Mouse (Mus musculus): ENCODE data around the gene Syne1.

Syne1 gene

DNA sequence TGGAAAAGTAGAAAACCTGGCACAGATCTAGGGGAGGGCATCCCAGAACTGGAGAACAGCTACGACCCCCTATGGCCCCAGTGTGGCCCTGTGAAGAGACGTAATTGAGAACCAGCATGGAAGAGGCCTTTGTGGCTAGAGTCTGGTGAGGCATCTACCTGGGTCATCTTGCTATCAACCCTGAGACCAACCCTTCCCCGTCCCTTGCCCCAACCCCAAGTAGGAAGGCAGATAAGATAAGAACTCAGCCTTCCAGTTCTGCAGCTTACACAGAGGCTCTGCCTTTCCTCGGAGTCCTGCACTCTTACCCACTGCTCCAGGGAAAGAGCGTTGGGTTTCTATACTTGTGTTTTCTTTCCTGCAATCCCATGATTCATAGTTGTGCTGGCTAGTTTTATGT lies 385.8 kb downstream of the Syne1 start:
- DNase-seq (ENCODE audit: extremely low read depth, insufficient read length, low spot score): no peak

DNA sequence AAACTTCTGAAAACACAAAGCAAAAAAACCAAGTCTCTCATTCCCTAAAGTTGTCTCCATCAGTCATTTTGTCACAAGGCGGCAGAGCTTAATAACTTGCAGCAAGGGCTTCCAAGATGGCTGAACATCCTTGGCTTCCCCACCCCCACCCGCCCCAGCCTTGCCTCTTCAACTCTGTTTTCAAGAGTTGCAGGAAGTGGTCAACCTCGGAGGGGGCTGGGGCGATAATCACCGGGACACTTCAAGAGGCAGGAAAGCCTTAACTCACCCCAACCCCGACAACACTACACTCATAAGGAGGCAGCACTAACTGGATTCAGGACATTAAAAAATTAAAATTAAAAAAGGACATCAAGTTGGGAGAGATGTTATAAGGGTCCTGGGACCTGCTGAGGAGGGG lies 387.5 kb downstream of the Syne1 start:
- DNase-seq (ENCODE audit: extremely low read depth, insufficient read length, low spot score): no peak

DNA sequence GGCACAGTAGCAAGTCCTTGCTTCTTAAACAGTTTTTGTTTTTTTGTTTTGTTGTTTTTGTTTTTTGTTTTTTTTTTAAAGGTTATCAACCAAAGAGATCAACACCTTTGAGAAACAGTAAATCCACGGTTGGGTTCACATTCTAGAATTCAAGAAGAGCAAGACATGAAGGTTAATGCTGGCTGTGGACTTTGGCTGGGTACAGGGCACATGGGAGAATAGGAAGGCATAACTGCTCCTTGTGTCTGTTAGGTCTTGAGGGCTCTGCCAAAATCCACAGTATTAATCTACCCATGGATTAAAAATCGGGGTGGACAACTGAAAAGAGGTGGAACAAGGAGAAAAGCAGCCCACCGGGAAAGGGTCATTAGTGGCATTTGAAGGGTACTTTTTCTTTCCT lies 388.0 kb downstream of the Syne1 start:
- no peak for DNase-seq (ENCODE audit: extremely low read depth, insufficient read length, low spot score)

DNA sequence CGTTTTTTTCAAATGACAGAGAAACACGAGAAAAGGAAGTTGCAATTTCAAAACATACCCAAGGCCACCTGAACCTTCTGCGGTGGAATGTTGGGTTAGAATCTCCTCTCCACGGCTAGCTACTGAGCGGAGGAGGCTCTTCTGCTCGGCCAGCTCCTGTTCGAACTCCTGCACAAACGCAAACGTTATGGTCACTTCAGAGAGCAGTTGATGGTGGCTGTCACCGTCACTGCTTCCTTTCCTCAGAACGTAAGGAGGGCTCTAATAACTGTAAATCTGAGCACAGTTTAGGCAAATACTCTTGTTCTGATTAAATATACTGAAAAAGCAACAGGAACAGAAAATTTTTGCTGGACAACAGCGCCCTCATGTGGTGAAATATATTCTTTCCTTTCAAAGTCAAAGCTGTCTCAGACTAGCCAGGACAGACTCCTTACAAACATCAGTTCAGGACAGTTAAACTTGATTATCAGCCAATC lies 389.8 kb downstream of the Syne1 start:
- DNase-seq (ENCODE audit: extremely low read depth, insufficient read length, low spot score): peak; percentile 15

DNA sequence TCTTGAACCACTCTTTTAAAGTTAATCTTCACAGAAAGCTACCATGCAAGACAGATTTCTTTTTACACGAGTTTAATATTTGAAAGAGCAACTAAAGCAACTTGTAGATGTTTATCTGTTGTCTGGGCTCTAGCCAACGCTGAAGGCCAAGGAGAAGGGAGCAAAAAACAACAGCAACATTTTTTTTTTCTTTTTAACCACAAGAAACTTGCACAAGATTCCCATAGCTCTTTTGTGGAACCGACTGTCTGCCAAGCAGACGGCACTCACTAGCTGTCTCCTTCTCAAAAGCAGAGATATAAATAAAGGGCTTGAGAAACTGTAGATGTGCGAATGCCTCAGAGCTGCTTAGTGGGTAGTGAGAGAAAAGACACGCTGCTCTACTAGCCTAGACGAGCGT lies 391.6 kb downstream of the Syne1 start:
- DNase-seq (ENCODE audit: extremely low read depth, insufficient read length, low spot score): no peak

DNA sequence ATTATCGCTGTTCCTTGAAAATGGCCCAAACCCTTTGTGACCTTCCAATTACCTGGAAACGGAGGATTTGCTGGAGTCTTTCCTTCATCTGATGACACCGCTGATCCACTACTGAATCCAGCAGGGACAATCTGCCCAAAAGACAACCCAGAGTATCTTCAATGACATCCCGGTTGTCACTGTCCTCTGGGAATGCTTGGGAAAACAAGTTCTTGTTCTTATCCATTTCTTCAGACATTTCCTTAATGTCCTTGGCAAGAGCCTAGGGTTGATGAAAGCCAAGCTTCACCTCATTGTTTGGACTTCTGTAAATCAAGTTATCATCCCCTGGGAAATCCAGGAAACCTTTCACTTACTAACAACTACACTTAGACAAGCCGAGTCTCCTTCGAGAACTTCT lies 398.2 kb downstream of the Syne1 start:
- no peak for DNase-seq (ENCODE audit: extremely low read depth, insufficient read length, low spot score)

DNA sequence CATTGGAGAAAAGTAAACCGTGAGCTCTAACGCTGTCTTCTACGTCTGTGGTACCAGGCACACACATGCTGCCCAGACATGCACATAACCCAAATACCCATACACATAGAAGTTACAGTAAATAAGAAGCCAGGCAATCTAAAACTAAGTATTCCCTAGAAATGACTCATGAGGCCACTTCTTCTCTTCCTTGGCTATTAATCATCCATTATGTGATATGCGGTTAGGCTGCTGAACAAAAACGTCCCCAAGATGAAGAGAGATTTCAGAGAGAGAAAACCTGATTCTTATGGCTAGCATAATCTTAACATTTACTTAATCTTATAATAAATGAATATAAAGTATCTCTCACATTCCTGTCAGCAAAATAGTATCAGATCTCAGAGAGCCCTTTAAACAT lies 409.8 kb downstream of the Syne1 start:
- DNase-seq (ENCODE audit: extremely low read depth, insufficient read length, low spot score): no peak

DNA sequence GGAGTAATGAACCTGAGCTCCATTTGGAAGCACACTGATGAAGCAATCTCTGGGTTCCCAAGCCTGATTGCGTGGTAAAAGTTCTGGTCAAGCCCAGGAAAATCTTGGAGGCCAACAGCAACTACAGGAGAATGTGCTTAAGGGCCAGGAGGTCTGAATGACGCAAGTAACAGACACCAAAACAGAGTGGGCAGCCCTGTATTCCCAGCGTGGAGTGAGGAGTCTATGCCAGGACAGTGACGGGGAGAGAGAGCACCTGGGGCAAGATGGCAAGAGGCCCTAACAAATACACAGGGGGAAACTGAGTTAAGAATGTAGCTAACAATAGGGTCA lies 411.4 kb downstream of the Syne1 start:
- no peak for DNase-seq (ENCODE audit: extremely low read depth, insufficient read length, low spot score)

DNA sequence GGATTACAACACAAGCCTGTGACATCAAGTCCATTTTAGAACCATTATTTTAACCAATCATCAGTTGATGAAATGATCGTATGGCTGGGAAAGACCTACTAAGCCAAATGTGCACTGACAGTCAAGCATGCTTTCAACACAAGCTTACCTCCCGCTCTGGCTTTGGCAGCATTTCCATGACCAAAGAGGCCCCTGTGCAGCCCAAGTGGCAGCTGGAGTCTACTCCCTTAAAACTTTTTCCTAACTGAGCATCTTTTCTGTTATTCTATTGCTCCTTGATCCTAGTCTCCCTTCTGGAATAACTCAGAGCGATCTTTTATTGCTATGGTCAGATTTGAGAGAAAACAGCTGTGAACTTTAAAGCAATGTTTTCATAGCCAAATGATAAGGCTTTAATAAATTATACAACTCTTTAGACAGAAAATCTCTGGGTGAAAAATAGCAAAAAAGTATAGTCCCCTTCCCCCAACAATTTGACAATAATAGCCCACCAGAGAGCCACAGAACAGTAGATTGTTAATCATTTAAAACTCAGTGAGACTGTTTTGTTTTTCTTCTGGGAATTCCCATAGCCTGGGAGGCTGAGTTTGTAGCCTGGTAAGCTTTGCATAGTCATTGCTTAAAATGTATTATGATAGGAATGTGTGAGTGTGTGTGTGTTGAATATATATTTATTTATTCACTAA lies 411.9 kb downstream of the Syne1 start:
- no peak for DNase-seq (ENCODE audit: extremely low read depth, insufficient read length, low spot score)

DNA sequence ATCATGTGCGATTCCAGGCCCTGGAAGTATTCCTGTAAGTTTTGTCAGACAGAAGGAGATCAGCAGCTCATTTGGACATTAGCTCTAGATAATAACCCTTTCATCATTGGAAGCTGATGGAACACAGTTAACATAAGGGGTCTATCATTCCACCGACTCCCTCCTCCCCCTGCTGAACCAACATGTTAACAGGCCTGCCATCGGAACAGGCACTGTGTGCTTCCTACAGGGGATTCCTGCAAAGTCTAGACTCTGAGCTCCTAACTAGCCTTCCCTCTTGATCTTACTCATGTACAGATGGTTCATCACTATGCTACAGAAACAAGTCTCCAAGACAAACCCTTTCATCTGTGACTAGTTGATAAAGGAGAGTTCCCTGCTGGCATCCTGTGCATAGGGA lies 419.2 kb downstream of the Syne1 start:
- DNase-seq (ENCODE audit: extremely low read depth, insufficient read length, low spot score): no peak

DNA sequence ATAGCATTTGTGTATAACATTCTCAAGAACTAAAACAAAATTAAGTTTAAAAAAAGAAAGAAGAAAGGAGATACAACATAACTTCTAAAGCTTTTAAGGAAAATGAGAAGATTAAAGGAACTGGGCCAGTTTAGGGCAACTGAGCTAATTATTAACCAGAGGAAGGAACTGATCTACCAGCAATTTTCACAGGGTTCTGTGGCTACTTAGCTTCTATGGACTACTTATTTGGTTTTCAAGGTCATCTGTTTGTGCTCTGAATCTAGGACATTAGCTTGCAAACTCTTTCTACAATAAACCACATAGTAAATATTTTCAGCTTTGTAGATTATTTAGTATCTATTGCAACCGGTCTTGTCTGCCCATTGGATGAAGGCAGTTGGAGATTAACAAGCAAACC lies 420.8 kb downstream of the Syne1 start:
- no peak for DNase-seq (ENCODE audit: extremely low read depth, insufficient read length, low spot score)

DNA sequence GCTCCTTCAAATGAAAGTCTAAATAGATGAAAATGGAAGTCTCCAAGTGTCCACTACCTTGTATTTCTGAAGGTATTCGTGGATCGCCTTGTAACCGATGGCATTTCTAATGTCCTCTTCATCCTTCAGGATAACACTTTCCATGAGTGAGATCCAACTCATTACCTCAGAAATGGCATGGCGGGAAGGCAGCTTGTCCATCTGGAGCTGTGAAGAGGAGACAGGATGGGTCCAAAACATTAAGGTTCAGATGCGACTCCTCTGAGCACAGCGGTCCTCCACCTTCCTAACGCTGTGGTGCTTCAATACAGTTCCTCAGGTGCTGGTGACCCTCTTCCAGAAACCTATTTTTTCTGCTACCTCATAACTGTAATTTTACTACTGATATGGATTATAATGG lies 426.5 kb downstream of the Syne1 start:
- DNase-seq (ENCODE audit: extremely low read depth, insufficient read length, low spot score): no peak

DNA sequence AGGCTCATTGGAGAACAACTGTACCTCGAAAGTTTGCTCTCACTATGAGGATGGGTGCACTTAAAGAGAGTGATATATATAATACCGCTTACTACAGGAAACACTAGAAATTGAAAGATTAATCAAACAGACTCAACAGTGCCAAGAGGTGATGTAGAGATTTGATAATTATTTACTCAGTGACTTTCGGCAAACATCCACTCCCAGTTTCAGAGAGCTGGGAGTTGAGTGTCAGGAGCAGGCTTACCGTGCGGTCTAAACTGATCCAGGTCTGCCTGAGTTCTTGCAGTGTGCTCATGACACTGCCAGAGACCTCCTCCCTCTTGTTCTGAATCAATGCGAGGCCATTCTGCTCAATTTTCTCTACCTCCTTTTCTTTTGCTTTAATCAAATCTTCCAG lies 434.6 kb downstream of the Syne1 start:
- no peak for DNase-seq (ENCODE audit: extremely low read depth, insufficient read length, low spot score)

DNA sequence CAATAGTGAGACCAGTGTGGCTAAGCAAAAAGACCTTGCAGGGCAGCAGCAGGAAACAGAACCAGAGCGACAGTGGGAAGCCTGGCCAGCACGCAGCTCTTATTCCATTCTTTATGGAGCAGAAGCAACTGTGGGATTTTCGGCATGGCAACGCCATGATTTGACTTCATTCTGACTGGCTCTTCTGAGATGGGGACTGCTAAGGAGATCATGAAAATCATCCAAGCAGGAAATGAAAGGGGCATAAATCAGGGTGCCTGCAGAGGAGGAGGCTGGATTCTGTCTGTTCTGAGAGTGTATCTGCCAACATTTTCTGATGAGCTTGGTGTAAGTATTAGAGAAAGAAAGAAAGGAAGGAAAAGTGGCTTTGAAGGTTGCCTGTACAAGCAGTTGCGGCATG lies 435.1 kb downstream of the Syne1 start:
- no peak for DNase-seq (ENCODE audit: extremely low read depth, insufficient read length, low spot score)

DNA sequence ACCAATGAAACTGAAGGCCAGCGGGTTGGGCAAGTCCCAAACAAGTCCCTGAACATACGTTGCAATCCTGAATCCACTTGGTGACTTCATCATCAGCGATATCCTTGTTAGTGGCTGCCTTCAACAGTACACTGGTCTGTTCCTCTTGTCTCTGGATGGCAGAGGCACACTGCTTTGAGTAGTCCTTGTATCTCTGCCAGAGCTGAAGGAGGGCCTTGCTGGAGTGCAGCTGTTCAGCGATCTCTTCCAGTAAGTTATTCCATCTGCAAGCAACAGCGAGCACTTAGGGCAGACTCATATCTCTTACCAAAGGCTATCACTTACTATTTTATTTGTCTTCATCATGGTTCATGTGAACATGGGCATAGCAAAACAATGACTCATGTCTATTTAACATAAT lies 440.5 kb downstream of the Syne1 start:
- no peak for DNase-seq (ENCODE audit: extremely low read depth, insufficient read length, low spot score)

DNA sequence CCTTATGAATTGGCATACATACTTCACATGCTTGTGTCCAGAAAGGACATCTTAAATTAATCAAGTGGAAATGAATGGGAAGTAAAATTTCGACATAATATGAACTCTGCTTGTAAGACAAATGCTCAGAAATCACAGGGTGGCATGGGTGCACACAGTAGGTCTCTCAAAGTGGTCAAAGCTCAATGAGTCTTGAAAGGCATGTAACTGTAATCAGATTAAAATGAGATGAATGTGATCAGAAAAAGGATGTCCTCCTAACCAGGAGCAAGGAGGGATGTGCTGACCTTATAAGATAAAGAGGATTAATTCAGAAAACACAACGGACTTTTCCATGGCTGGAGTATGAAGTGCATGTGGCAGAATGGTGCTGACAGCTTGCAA lies 453.5 kb downstream of the Syne1 start:
- DNase-seq (ENCODE audit: extremely low read depth, insufficient read length, low spot score): no peak

DNA sequence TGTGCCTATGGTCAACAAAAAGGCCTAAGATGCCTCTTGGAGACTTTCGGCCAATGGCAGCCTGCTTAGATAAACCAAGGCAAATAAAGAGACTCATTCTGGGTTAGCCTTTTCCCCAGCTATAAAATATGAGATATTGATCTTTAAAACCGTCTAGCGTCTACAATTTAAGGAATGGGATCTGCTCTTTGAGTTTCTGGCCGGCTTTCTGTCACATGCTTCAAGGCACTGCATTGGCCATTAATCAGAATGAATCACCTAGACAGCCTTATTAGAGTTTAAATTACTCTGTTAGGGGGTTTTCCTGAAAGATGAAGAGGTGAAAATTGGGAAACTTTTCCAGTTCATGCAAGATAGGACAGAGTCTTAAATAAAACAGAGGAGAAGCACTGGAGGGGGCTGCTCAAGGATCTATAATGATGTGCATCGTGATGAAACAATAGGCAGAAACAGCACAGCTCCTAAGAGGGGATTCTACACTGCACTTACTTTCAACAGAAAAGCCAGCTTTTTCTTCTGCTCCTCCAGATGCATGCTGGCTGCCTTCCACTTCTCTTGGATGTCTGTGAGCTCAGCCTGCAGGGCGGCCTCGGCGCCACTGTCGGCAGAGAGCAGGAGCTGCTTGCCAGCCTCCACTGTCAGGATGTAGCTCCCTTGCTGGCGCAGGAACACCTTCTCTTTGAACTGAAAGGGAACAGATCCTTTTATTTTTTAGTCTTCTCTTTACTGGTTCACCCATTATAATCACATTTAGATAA lies 454.1 kb downstream of the Syne1 start:
- no peak for DNase-seq (ENCODE audit: extremely low read depth, insufficient read length, low spot score)

DNA sequence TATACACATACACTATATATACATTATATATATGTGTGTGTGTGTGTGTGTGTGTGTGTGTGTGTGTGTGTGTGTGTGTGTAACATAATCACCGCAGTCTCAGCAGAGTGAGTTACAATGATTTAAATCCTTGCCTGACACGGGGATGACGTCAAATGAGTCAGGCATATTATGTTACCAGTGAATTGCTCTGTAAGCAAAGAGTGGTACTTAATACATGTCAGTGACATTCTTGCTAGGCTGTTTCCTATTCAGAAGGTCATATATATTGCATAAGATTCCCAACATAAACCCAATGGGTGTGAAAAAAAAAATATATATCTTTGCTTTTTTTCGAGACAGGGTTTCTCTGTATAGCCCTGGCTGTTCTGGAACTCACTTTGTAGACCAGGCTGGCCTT lies 462.1 kb downstream of the Syne1 start:
- DNase-seq (ENCODE audit: extremely low read depth, insufficient read length, low spot score): no peak

DNA sequence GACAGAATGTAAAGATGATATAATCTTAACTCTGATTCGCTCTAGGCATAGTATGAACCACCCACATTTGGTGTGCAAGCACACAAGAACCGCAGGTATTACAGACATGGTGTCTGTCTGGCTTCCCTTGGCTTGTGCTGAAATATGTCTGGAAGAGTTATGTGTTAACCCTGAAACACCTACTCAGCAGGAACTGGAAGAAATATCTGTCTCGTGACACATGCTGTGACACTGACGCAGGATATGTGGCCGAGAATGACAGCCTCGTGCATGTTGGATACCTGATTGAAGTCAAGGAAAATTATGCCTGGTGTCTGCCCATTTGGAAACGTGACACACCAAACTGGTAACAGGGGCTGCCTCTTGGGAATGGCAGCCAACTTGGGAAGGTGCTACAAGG lies 463.9 kb downstream of the Syne1 start:
- DNase-seq (ENCODE audit: extremely low read depth, insufficient read length, low spot score): no peak

DNA sequence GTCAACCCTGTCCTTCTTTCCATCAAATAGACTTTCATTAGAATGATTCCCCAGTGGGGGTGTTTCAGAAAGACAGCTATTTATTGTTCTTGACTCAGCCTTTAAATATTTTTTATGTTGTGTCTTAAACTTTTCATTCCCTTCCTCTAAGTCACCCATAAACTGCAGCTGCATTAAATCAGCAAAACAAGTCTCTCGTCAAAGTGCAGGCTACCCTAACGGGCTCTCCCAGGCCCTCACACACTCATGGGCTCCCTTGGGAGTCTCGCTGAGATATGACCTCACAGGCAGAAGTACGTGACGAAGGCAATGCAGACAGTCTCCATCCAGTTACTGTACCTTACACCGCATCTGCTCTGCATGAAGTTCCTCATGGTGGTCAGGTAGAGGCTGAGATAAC lies 465.0 kb downstream of the Syne1 start:
- DNase-seq (ENCODE audit: extremely low read depth, insufficient read length, low spot score): no peak

DNA sequence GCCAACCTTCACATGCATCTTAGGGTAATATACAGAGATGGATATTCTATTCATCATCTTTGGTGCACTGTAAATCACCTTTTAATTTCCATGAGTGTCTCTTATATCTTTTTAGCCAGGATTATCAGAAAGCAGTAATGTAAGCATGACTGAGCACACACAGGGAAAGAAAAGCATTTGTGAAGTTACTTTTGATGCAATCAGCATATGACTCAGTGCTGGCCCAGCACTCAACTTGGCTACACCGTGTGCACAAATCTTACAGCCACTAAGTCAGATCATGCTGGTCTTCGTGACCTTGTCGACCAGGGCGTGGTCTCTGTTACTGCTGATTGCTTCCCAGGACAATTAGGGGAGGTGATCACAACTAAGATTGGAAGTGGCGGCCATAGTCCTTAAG lies 465.5 kb downstream of the Syne1 start:
- DNase-seq (ENCODE audit: extremely low read depth, insufficient read length, low spot score): no peak

DNA sequence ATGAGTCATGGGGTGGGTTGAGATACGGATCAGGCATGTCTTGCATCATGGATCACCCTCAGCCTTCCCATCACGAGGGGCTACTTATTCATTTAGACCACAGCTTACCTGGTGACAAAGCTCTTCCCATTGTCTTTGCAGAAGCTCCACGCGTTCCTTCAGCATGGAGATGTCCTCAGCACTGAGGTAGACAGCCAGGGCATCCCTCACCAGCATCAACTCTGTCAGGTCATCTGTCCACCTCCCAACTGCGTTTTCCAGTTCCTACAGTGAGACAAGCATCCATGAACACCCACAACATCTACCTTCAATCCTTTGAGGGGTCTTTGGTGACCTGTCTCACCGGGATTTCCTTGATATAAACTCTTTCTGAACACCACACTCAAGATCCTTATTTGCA lies 467.6 kb downstream of the Syne1 start:
- no peak for DNase-seq (ENCODE audit: extremely low read depth, insufficient read length, low spot score)
